Mouse (Mus musculus) embryo, embryonic 9.5 days (tissue): Measurements from ENCODE around the gene Tmem97.
"Not testable (repeated sequence)": the region's sequence is repeated elsewhere in the genome, so short reads cannot be mapped to it uniquely, and the experiment has no call there.

ENCODE experiments used
- DNase-seq: peaks from one replicate; pipeline ENCODE4 v3.0.0-alpha.2; 2017; ENCODE audit errors: extremely low spot score

Tmem97 gene

GRCm38 (mm10) chr11:78550168-78551058 lies at the start of gene Tmem97:
Gene Tmem97, minus strand, starts transcription at chr11:78550777.
- DNase-seq: peak; percentile 95

GRCm38 (mm10) chr11:78600051-78600450 lies 49.5 kb upstream of the Tmem97 start:
- DNase-seq: no peak

- no peak for DNase-seq
These were observed 48.3 kb upstream of the Tmem97 start for GRCm38 (mm10) chr11:78598763-78599415.

GRCm38 (mm10) chr11:78596750-78597149 lies 46.2 kb upstream of the Tmem97 start:
- peak; percentile 11 for DNase-seq

GRCm38 (mm10) chr11:78595773-78596172 lies 45.2 kb upstream of the Tmem97 start:
- DNase-seq: no peak

GRCm38 (mm10) chr11:78594271-78594964 lies 43.8 kb upstream of the Tmem97 start:
- DNase-seq: no peak

- not testable (repeated sequence) for DNase-seq
These were observed 37.1 kb upstream of the Tmem97 start for GRCm38 (mm10) chr11:78587677-78588076.

- DNase-seq: no peak
These were observed 35.5 kb upstream of the Tmem97 start for GRCm38 (mm10) chr11:78586099-78586498.

GRCm38 (mm10) chr11:78582848-78583247 lies 32.3 kb upstream of the Tmem97 start:
- no peak for DNase-seq

GRCm38 (mm10) chr11:78574975-78575374 lies 24.4 kb upstream of the Tmem97 start:
- no peak for DNase-seq

GRCm38 (mm10) chr11:78574536-78574935 lies 24.0 kb upstream of the Tmem97 start:
- DNase-seq: no peak

- DNase-seq: not testable (repeated sequence)
These were observed 23.5 kb upstream of the Tmem97 start for GRCm38 (mm10) chr11:78574031-78574430.

GRCm38 (mm10) chr11:78571854-78572253 lies 21.3 kb upstream of the Tmem97 start:
- DNase-seq: no peak

GRCm38 (mm10) chr11:78571441-78571840 lies 20.9 kb upstream of the Tmem97 start:
- DNase-seq: no peak

GRCm38 (mm10) chr11:78569806-78570205 lies 19.2 kb upstream of the Tmem97 start:
- no peak for DNase-seq

GRCm38 (mm10) chr11:78568827-78569226 lies 18.2 kb upstream of the Tmem97 start:
- no peak for DNase-seq

GRCm38 (mm10) chr11:78567614-78568013 lies 17.0 kb upstream of the Tmem97 start:
- DNase-seq: no peak

- no peak for DNase-seq
These were observed 16.2 kb upstream of the Tmem97 start for GRCm38 (mm10) chr11:78566775-78567174.

GRCm38 (mm10) chr11:78560447-78560846 lies 9.9 kb upstream of the Tmem97 start:
- DNase-seq: peak; percentile 63

- no peak for DNase-seq
These were observed 6.7 kb upstream of the Tmem97 start for GRCm38 (mm10) chr11:78557241-78557640.

- DNase-seq: no peak
These were observed 5.5 kb upstream of the Tmem97 start for GRCm38 (mm10) chr11:78556070-78556469.

GRCm38 (mm10) chr11:78555623-78556022 lies 5.0 kb upstream of the Tmem97 start:
- DNase-seq: no peak
